Mouse (Mus musculus) embryonic facial prominence, embryonic 10.5 days (tissue): ENCODE results near the gene Dpy19l2. TPM values are rescaled to one million over a fixed set of nuclear protein-coding genes. Genes with fewer than 3 reads are reported as not detected.
"Not testable (repeated sequence)": the region's sequence is repeated elsewhere in the genome, so short reads cannot be mapped to it uniquely, and the experiment has no call there.

Experiments
- DNase-seq: peaks from one replicate; pipeline ENCODE4 v3.0.0-alpha.2; 2017; ENCODE audit warnings: low spot score
- H3K27ac ChIP-seq: fragments of 300-500 bp; sonication (generic); replicated peaks from 2 replicates; pipeline ENCODE4 v1.5.1; 2016; ENCODE audit warnings: mild to moderate bottlenecking
- H3K27me3 ChIP-seq: fragments of 300-500 bp; sonication (generic); replicated peaks from 2 replicates; pipeline ENCODE4 v1.6.1; 2016; ENCODE audit warnings: low read depth, mild to moderate bottlenecking; ENCODE audit not compliant: poor library complexity, severe bottlenecking
- H3K36me3 ChIP-seq: fragments of 300-500 bp; sonication (generic); replicated peaks from 2 replicates; pipeline ENCODE4 v1.6.1; 2016; ENCODE audit warnings: mild to moderate bottlenecking, moderate library complexity
- H3K4me1 ChIP-seq: fragments of 300-500 bp; sonication (generic); 2 replicates; pipeline ENCODE4 v1.6.1; 2016
- H3K4me3 ChIP-seq: fragments of 300-500 bp; sonication (generic); 2 replicates; pipeline ENCODE4 v1.5.1; 2016; ENCODE audit warnings: mild to moderate bottlenecking, moderate library complexity
- H3K9me3 ChIP-seq: fragments of 300-500 bp; sonication (generic); 2 replicates; pipeline ENCODE4 v1.6.1; 2016; ENCODE audit warnings: mild to moderate bottlenecking
- WGBS: fragments of 180-500 bp; shearing (Covaris S2); methylation state at CpG from one replicate; pipeline ENCODE4 v1.1.7; 2016; 5-methylcytosine and 5-hydroxymethylcytosine counted together
- polyA plus RNA-seq: library from polyadenylated mRNA; unstranded; fragments of >200 nt; fragmentation: Nextera tagmentation; extraction: Ambion mirVana; gene quantifications from 2 replicates; pipeline ENCODE4 v1.2.1, GENCODE M21; 2016

Dpy19l2 gene
- polyA plus RNA-seq = 0.06 and 0.14 TPM in 2 replicates

DNA sequence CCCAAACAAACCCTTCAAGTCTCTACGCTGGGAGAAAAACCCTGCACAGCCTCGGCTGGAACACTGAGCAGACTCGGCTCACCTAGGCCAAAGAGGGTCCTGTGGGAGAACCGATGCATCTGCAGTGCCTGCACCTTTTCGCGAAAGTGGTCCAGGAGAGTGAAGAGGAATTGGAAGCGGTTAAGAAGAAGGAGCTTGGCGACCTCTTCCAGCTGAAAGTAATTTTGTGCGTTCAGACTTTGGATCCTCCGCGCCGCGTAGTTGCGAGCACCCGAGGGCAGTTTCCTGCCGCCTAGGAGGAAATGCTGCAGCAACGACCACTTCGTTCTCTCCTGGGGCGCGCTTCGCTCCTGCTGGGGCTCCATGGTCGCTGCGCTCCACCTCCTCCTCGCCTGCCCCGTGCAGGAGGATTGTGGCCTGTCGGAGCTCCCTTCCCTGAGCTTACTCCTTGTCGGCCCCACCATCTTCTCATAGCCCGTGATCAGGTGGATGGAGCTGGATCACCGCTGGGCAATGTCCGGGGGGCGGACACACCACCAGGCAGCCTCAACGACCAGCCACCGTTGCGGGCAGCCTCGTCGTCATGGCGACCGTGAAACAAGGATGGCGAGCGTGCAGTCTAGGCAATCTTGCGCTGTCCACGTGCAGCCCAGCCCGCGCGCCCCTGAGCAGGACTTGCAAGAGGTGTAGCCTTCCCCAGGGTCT, at the start of gene Dpy19l2:
Dpy19l2 (minus strand) TSS at position 594 of the 705 bp plus-strand sequence.
- Histone ChIP-seq H3K4me1 (peaks cover 12% of the 10 kb centered on the region), H3K9me3 (peaks cover 4% of the 10 kb centered on the region; the same call in 1 of the 2 replicates), H3K27ac (peak within 1 kb of the TSS; percentile 78), H3K36me3 (no peaks in the 10 kb centered on the region), H3K4me3 (peak within 1 kb of the TSS; percentile 68), H3K27me3 (peaks cover 34% of the 10 kb centered on the region)
- 1% methylated on average over 45 of the region's 45 CpGs for WGBS
- DNase-seq = peak; percentile 85

DNA sequence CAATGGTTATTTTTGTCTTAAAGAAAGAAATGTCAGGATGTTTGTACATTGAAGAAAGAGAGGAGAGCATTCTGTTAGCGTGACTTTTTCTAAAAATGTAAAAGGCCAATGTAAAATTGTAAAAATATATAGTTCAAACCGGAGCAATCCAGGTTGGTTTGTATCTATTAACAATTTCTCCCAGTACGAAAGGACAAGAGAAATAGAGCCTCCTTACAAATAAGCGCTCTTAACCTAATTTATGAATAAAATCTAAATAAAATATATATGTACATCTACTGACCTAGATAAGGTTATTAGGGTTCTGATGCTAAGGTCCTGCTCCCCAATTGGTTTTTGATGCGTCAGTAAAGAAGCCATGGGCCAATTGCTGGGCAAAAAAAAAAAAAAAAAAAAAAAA, 48.9 kb upstream of the Dpy19l2 start:
- H3K27ac ChIP-seq = no peak overlapping the region
- no peak overlapping the region for H3K4me3 ChIP-seq
- no peak for DNase-seq
- no peaks in the 10 kb centered on the region for H3K9me3 ChIP-seq
- no peaks in the 10 kb centered on the region for H3K36me3 ChIP-seq
- H3K27me3 ChIP-seq = peaks cover 19% of the 10 kb centered on the region
- WGBS = 91% methylated on average over 5 of the region's 5 CpGs
- peaks cover 4% of the 10 kb centered on the region; the same call in 1 of the 2 replicates for H3K4me1 ChIP-seq

DNA sequence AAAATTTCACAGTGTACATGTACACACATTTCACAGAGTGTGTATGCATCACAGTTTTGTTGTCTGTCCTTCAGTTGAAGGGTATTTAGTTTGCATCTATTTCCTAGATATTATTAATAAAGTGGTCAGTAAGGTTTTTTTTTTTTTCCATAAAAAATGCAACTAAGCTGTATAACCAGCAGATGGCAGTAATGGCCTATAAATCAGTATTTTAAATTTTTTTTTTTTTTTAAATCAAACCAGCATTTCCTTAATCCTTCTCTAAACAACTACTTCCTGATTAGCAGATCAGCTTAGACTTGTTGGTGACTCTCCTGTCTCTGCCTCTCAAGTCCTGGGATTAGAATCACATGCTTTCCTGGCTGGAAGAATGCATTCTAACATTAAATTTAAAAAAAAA, 5.2 kb upstream of the Dpy19l2 start:
- Histone ChIP-seq H3K4me3 (no peak overlapping the region), H3K9me3 (peaks cover 4% of the 10 kb centered on the region; the same call in 1 of the 2 replicates), H3K27me3 (peaks cover 12% of the 10 kb centered on the region), H3K36me3 (no peaks in the 10 kb centered on the region), H3K4me1 (peaks cover 4% of the 10 kb centered on the region), H3K27ac (no peak overlapping the region)
- no peak for DNase-seq

- H3K9me3 ChIP-seq = peaks cover 4% of the 10 kb centered on the region; the same call in 1 of the 2 replicates
- no peaks in the 10 kb centered on the region for H3K36me3 ChIP-seq
- DNase-seq = no peak
- peak overlapping the region; percentile 68 for H3K4me3 ChIP-seq
- peaks cover 12% of the 10 kb centered on the region for H3K4me1 ChIP-seq
- H3K27me3 ChIP-seq = peaks cover 34% of the 10 kb centered on the region
- peak overlapping the region; percentile 78; the same call in 1 of the 2 replicates for H3K27ac ChIP-seq
- 15% methylated on average over 9 of the region's 9 CpGs for WGBS
Measured at GRCm38 (mm10) chr9:24696405-24696778, 299 bp upstream of the Dpy19l2 start.

DNA sequence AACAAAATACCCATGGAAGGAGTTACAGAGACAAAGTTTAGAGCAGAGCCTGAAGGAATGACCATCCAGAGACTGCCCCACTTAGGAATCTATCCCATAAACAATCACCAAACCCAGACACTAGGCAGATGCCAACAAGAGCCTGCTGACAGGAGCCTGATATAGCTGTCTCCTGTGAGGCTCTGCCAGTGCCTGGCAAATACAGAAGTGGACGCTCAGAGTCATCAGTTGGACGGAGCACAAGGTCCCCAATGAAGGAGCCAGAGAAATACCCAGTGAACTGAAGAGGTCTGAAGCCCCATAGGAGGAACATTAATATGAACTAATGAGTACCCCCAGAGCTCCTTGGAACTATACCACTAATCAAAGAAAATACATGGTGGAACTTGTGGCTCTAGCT, 58.8 kb downstream of the Dpy19l2 start:
- H3K27me3 ChIP-seq, H3K4me3 ChIP-seq, DNase-seq, H3K27ac ChIP-seq, H3K36me3 ChIP-seq, H3K4me1 ChIP-seq, H3K9me3 ChIP-seq: not testable (repeated sequence)
- 89% methylated on average over 2 of the region's 2 CpGs for WGBS

DNA sequence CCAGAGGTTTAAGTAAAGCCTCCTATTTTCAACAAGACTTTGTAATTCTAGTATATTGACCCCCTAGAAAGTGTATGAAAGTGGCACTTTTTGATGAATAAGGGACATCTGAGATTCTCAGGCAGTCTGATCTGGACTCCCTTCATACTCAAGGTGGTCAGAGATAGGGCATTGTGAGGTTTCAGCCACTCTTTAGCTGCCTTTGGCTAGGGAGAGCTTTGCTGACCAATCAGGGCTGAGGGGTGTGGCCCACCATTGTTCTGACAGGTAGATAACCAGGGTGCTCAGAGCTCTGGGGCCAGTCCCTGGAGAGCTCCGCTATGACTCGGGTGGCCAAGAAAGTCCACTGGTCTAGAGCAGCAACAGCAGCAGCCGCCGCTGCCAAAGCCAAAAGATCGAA, 71.2 kb downstream of the Dpy19l2 start, which contains the start of gene Cypt4:
Cypt4 (plus strand) TSS at position 301 of the 400 bp plus-strand sequence.
- WGBS = 88% methylated on average over 5 of the region's 5 CpGs
- no peaks in the 10 kb centered on the region for H3K4me1 ChIP-seq
- H3K27ac ChIP-seq = no peak within 1 kb of the TSS
- no peak within 1 kb of the TSS for H3K4me3 ChIP-seq
- no peaks in the 10 kb centered on the region for H3K9me3 ChIP-seq
- H3K36me3 ChIP-seq = no peaks in the 10 kb centered on the region
- no peak for DNase-seq
- H3K27me3 ChIP-seq = no peaks in the 10 kb centered on the region

DNA sequence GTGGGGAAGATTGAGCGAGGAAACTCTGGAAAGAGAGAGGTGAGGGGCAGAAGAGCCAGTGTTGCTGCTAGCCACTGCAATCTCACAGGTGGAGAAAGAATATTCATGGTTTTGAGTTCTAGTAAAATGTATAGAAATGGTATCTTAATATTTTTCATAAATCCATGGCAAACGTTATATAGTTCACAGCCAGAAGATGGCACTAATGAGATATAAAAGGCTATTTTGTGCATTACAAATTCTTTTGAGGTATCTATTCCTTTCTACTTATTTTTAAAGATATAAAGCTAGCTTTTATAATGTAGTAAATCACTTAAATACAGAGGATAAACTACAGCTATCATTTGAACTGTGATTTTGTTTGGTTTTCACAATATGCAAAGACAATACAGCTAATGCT, 157.9 kb downstream of the Dpy19l2 start:
- WGBS = 49% methylated on average over 2 of the region's 2 CpGs
- Histone ChIP-seq H3K4me1 (no peaks in the 10 kb centered on the region), H3K27me3 (no peaks in the 10 kb centered on the region), H3K27ac (no peak overlapping the region), H3K9me3 (no peaks in the 10 kb centered on the region), H3K4me3 (no peak overlapping the region), H3K36me3 (no peaks in the 10 kb centered on the region)
- no peak for DNase-seq

DNA sequence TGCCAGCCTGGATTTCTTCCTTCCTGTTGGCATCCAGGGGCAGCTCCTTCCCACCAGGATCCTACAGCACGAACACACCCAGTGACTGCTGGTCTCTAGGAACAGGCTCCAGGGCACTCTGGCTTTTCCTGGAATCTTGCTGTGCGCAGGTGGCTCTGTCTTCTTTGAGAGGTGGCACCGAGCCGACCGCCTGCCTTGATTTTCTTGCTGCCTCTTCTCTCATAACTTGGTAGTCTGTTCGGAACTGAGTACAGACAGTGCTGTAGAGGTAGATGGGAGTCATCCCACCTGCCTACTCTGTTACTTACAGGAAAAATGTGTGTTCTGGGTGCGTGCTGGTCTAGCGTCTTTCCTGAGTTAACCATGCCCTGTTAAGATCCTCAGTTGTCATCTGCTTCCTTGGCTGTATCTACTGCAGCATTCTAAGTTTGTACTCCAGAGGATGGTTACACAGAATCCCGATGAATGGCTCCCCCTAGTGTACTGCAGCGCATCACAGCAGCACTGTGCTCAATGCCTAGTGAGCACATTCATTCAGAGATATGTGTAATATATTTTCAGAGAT, 179.4 kb downstream of the Dpy19l2 start:
- no peak overlapping the region for H3K27ac ChIP-seq
- WGBS = 58% methylated on average over 10 of the region's 10 CpGs
- no peaks in the 10 kb centered on the region for H3K27me3 ChIP-seq
- no peaks in the 10 kb centered on the region for H3K36me3 ChIP-seq
- no peaks in the 10 kb centered on the region for H3K4me1 ChIP-seq
- DNase-seq = peak; percentile 53
- no peaks in the 10 kb centered on the region for H3K9me3 ChIP-seq
- no peak overlapping the region for H3K4me3 ChIP-seq

DNA sequence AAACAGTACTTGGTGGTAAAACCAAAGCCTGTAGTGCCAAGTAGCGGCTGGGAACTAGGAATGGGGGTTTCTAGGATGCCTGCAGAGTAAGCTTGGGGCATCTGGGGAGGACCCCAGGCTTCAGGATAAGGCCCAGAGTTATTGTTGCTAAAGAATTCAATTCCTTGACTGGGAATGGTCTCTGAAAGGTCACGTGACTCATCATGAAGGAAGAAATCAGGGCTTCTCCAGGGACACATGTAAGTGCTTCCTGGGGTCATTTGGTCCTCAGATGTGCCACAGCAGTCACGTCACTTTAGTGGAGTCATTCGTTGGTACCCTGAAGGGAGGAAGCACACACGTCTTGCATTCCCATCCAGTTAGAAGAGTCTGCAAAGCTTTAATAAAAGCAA, 182.0 kb downstream of the Dpy19l2 start:
- H3K4me3 ChIP-seq = no peak overlapping the region
- H3K27ac ChIP-seq = no peak overlapping the region
- 68% methylated on average over 5 of the region's 5 CpGs for WGBS
- no peaks in the 10 kb centered on the region for H3K9me3 ChIP-seq
- H3K4me1 ChIP-seq = no peaks in the 10 kb centered on the region
- DNase-seq = no peak
- H3K36me3 ChIP-seq = no peaks in the 10 kb centered on the region
- H3K27me3 ChIP-seq = no peaks in the 10 kb centered on the region

- Histone ChIP-seq H3K27me3 (no peaks in the 10 kb centered on the region), H3K36me3 (no peaks in the 10 kb centered on the region), H3K9me3 (no peaks in the 10 kb centered on the region), H3K4me3 (no peak overlapping the region), H3K4me1 (no peaks in the 10 kb centered on the region), H3K27ac (no peak overlapping the region)
- 81% methylated on average over 9 of the region's 9 CpGs for WGBS
- no peak for DNase-seq
Measured at GRCm38 (mm10) chr9:24513290-24514077, 182.6 kb downstream of the Dpy19l2 start.

DNA sequence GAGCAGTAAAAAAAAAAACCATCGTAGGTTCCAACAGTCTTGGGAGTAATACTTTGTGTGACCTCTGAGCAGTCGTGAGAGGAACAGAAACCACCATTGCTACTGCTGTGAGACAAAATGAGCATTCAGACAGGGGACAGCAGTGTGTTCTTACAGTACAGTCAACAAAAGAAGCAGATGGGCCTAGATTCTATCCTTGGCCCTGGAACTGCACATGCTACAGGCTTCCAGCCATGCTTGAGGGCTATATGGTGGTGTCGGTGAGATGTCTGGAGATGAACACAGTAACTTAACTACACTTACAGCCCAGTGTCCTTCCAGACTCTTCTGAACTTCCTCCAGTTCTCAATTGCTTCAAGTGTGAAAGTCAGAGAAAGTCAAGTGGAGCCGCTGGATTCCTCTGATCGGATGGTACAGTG, 184.0 kb downstream of the Dpy19l2 start:
- no peak overlapping the region for H3K27ac ChIP-seq
- H3K27me3 ChIP-seq = no peaks in the 10 kb centered on the region
- H3K4me3 ChIP-seq = no peak overlapping the region
- WGBS = 90% methylated on average over 5 of the region's 5 CpGs
- no peaks in the 10 kb centered on the region for H3K36me3 ChIP-seq
- no peak for DNase-seq
- H3K9me3 ChIP-seq = no peaks in the 10 kb centered on the region
- no peaks in the 10 kb centered on the region for H3K4me1 ChIP-seq

DNA sequence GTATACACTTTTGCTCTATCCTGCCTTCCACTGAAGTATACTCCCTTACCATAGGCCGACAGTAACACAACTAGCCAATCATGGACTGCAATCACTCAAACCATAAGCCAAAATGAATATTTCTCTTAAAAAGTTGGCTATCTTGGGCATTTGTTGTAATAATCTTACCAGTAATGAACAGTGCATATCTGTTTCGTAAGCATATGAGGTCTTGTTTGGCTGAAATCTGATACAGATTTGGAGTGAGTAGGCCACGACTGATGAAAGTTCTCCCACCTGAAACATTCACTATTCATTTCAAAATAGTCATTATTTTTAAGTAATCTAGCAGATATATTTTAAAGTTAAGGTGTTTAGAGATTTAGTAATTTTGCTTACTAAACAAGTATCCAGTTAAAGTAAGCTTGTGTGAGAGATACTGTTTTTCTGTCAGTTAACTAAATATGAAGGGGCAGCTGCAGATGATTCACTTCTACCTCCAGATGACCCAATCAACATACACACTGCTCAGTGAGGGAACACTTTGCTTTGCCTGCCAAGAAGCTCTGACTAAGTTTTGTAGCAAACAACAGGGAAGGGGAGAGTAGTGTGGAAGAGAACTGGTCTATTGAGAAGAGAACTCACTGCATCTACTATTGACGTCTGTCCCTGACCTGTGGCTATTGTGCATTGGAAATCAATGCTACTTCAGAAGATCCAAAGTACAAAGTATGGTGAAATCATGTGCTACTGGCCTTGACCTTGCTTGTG, 184.5 kb downstream of the Dpy19l2 start:
- DNase-seq = no peak
- Histone ChIP-seq H3K27me3 (no peaks in the 10 kb centered on the region), H3K36me3 (no peaks in the 10 kb centered on the region), H3K4me3 (no peak overlapping the region), H3K27ac (no peak overlapping the region), H3K4me1 (no peaks in the 10 kb centered on the region), H3K9me3 (no peaks in the 10 kb centered on the region)
- WGBS = 88% methylated on average over 4 of the region's 4 CpGs
